Mouse (Mus musculus) C2C12 (cell line): ENCODE measurements around the gene Prkar1a.

Experiments
- CEBPB ChIP-seq: IDR thresholded peaks from one replicate; pipeline ENCODE4 v1.6.1; 2011; ENCODE audit warnings: low read depth, mild to moderate bottlenecking, control low read depth, moderate library complexity
- CTCF ChIP-seq: IDR thresholded peaks from one replicate; pipeline ENCODE4 v1.5.1; 2011; ENCODE audit not compliant: control insufficient read depth, insufficient read depth, insufficient read length
- FOSL1 ChIP-seq: IDR thresholded peaks from one replicate; pipeline ENCODE4 v1.8.0; 2011; ENCODE audit warnings: mild to moderate bottlenecking, low read length; ENCODE audit not compliant: poor library complexity, insufficient read depth, severe bottlenecking
- MYOD1 ChIP-seq: IDR thresholded peaks from one replicate; pipeline ENCODE4 v1.6.1; 2011; ENCODE audit warnings: low read depth; ENCODE audit not compliant: control insufficient read depth, insufficient read length
- MYOG ChIP-seq: IDR thresholded peaks from one replicate; pipeline ENCODE4 v1.6.1; 2011; ENCODE audit not compliant: control insufficient read depth, insufficient read length; ENCODE audit errors: extremely low read depth
- USF1 ChIP-seq: IDR thresholded peaks from one replicate; pipeline ENCODE4 v1.6.1; 2011; ENCODE audit warnings: low read depth, mild to moderate bottlenecking, control low read depth, moderate library complexity

DNA sequence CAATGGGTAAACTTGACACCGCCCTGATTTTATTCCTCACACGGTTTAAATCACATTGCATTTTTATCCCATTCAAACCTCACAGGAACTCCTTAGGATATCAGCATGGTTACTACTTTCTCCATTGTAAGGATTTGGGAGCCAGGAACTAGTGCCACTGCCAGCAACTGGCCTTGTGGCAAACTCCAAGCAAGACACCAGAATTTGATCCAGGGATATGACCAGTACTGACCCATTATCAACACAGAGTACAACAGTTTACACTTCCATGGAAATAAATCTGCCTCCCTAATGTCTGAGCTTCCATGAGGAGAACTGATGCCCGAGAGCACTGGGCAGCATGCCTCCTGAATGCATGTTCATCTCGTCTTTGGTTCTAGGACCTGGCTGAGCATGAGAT is 57.4 kb downstream of the Prkar1a start:
- no peak for TF ChIP-seq CTCF
- TF ChIP-seq FOSL1 = no peak
- TF ChIP-seq MYOD1 = no peak
- TF ChIP-seq CEBPB = no peak
- TF ChIP-seq MYOG = no peak
- no peak for TF ChIP-seq USF1
